Mouse (Mus musculus): ENCODE data around the gene Dnajc12. TPM values are rescaled to one million over a fixed set of nuclear protein-coding genes. Genes with fewer than 3 reads are reported as not detected.
"Not testable (repeated sequence)": the region's sequence is repeated elsewhere in the genome, so short reads cannot be mapped to it uniquely, and the experiment has no call there.

Dnajc12 gene
- polyA plus RNA-seq, 1 experiment, result 1.9 TPM

- H3K27ac ChIP-seq (ENCODE audit: control insufficient read depth, insufficient read depth, low read depth, low read length, poor library complexity), result no peak overlapping the region
- 14% methylated on average over 9 of the region's 9 CpGs for WGBS
- H3K4me1 ChIP-seq (ENCODE audit: control insufficient read depth, insufficient read depth, low read length), result no peaks in the 10 kb centered on the region; the same call in 1 of the 2 replicates
- peak; percentile 45; the same call in 1 of the 2 replicates for TF ChIP-seq CTCF (IDR thresholded peaks at IDR 0.05; ENCODE audit: control insufficient read depth, insufficient read depth, low read length)
- TF ChIP-seq POLR2A (IDR thresholded peaks at IDR 0.05; ENCODE audit: borderline replicate concordance, control insufficient read depth, low read depth, low read length), result no peak
- H3K4me3 ChIP-seq (replicated peaks; ENCODE audit: control insufficient read depth, low read depth, low read length), result no peak overlapping the region
Observed at GRCm38 (mm10) chr10:63377468-63377867, 4.8 kb upstream of the Dnajc12 start.

- WGBS, result 80% methylated on average over 6 of the region's 6 CpGs
- Histone ChIP-seq H3K27ac (ENCODE audit: control insufficient read depth, insufficient read depth, low read depth, low read length, poor library complexity) (no peak overlapping the region), H3K4me1 (ENCODE audit: control insufficient read depth, insufficient read depth, low read length) (no peaks in the 10 kb centered on the region; the same call in 1 of the 2 replicates), H3K4me3 (replicated peaks; ENCODE audit: control insufficient read depth, low read depth, low read length) (no peak overlapping the region)
- TF ChIP-seq CTCF (IDR thresholded peaks at IDR 0.05; ENCODE audit: control insufficient read depth, insufficient read depth, low read length), result no peak
- no peak for TF ChIP-seq POLR2A (IDR thresholded peaks at IDR 0.05; ENCODE audit: borderline replicate concordance, control insufficient read depth, low read depth, low read length)
Observed at GRCm38 (mm10) chr10:63378948-63379680, 3.1 kb upstream of the Dnajc12 start.

- WGBS, result 6% methylated on average over 24 of the region's 24 CpGs
- H3K27ac ChIP-seq (ENCODE audit: control insufficient read depth, insufficient read depth, low read depth, low read length, poor library complexity), result no peak within 1 kb of the TSS
Observed at GRCm38 (mm10) chr10:63381498-63382280, 554 bp upstream of the Dnajc12 start, which contains the start of gene Sirt1. Gene Sirt1, minus strand, starts transcription at chr10:63381704.

GRCm38 (mm10) chr10:63385897-63386296 is 3.7 kb downstream of the Dnajc12 start:
- not testable (repeated sequence) for H3K4me3 ChIP-seq (replicated peaks; ENCODE audit: control insufficient read depth, low read depth, low read length); H3K27ac ChIP-seq (ENCODE audit: control insufficient read depth, insufficient read depth, low read depth, low read length, poor library complexity); H3K4me1 ChIP-seq (ENCODE audit: control insufficient read depth, insufficient read depth, low read length)
- WGBS, result 26% methylated on average over 5 of the region's 5 CpGs

More at GRCm38 (mm10) chr10:63381498-63382280, 554 bp upstream of the Dnajc12 start, which contains the start of gene Sirt1:
- Histone ChIP-seq H3K4me3 (replicated peaks; ENCODE audit: control insufficient read depth, low read depth, low read length) (peak within 1 kb of the TSS; percentile 75), H3K4me1 (ENCODE audit: control insufficient read depth, insufficient read depth, low read length) (no peaks in the 10 kb centered on the region; the same call in 1 of the 2 replicates)
- TF ChIP-seq CTCF (IDR thresholded peaks at IDR 0.05; ENCODE audit: control insufficient read depth, insufficient read depth, low read length), result no peak
- TF ChIP-seq POLR2A (IDR thresholded peaks at IDR 0.05; ENCODE audit: borderline replicate concordance, control insufficient read depth, low read depth, low read length), result no peak

GRCm38 (mm10) chr10:63386444-63386843 is 4.2 kb downstream of the Dnajc12 start:
- Histone ChIP-seq H3K4me1 (ENCODE audit: control insufficient read depth, insufficient read depth, low read length) (no peaks in the 10 kb centered on the region; the same call in 1 of the 2 replicates), H3K27ac (ENCODE audit: control insufficient read depth, insufficient read depth, low read depth, low read length, poor library complexity) (no peak overlapping the region), H3K4me3 (replicated peaks; ENCODE audit: control insufficient read depth, low read depth, low read length) (peak overlapping the region; percentile 69)
- under 1% methylated on average over 19 of the region's 19 CpGs for WGBS
- TF ChIP-seq POLR2A (IDR thresholded peaks at IDR 0.05; ENCODE audit: borderline replicate concordance, control insufficient read depth, low read depth, low read length), result peak; percentile 83; the same call in 1 of the 2 replicates
- no peak for TF ChIP-seq CTCF (IDR thresholded peaks at IDR 0.05; ENCODE audit: control insufficient read depth, insufficient read depth, low read length)

- no peak for TF ChIP-seq POLR2A (IDR thresholded peaks at IDR 0.05; ENCODE audit: borderline replicate concordance, control insufficient read depth, low read depth, low read length)
- TF ChIP-seq CTCF (IDR thresholded peaks at IDR 0.05; ENCODE audit: control insufficient read depth, insufficient read depth, low read length), result no peak
- H3K4me3 ChIP-seq (replicated peaks; ENCODE audit: control insufficient read depth, low read depth, low read length), result no peak overlapping the region
- H3K4me1 ChIP-seq (ENCODE audit: control insufficient read depth, insufficient read depth, low read length), result no peaks in the 10 kb centered on the region; the same call in 1 of the 2 replicates
- no peak overlapping the region for H3K27ac ChIP-seq (ENCODE audit: control insufficient read depth, insufficient read depth, low read depth, low read length, poor library complexity)
- WGBS, result 1% methylated on average over 10 of the region's 10 CpGs
Observed at GRCm38 (mm10) chr10:63386991-63387390, 4.7 kb downstream of the Dnajc12 start.

- no peak overlapping the region for H3K27ac ChIP-seq (ENCODE audit: control insufficient read depth, insufficient read depth, low read depth, low read length, poor library complexity)
- 62% methylated on average over 4 of the region's 4 CpGs for WGBS
- H3K4me1 ChIP-seq (ENCODE audit: control insufficient read depth, insufficient read depth, low read length), result no peaks in the 10 kb centered on the region
- H3K4me3 ChIP-seq (replicated peaks; ENCODE audit: control insufficient read depth, low read depth, low read length), result no peak overlapping the region
- no peak for TF ChIP-seq CTCF (IDR thresholded peaks at IDR 0.05; ENCODE audit: control insufficient read depth, insufficient read depth, low read length)
- TF ChIP-seq POLR2A (IDR thresholded peaks at IDR 0.05; ENCODE audit: borderline replicate concordance, control insufficient read depth, low read depth, low read length), result no peak
Observed at GRCm38 (mm10) chr10:63388948-63389347, 6.7 kb downstream of the Dnajc12 start.

- TF ChIP-seq CTCF (IDR thresholded peaks at IDR 0.05; ENCODE audit: control insufficient read depth, insufficient read depth, low read length) (no peak), POLR2A (IDR thresholded peaks at IDR 0.05; ENCODE audit: borderline replicate concordance, control insufficient read depth, low read depth, low read length) (no peak)
- H3K4me1 ChIP-seq (ENCODE audit: control insufficient read depth, insufficient read depth, low read length), result no peaks in the 10 kb centered on the region
- no peak overlapping the region for H3K4me3 ChIP-seq (replicated peaks; ENCODE audit: control insufficient read depth, low read depth, low read length)
- no peak overlapping the region for H3K27ac ChIP-seq (ENCODE audit: control insufficient read depth, insufficient read depth, low read depth, low read length, poor library complexity)
- 89% methylated on average over 10 of the region's 10 CpGs for WGBS
Observed at GRCm38 (mm10) chr10:63396963-63397362, 14.7 kb downstream of the Dnajc12 start.
